Mouse (Mus musculus): Measurements from ENCODE around the gene Lnx2.

DNA sequence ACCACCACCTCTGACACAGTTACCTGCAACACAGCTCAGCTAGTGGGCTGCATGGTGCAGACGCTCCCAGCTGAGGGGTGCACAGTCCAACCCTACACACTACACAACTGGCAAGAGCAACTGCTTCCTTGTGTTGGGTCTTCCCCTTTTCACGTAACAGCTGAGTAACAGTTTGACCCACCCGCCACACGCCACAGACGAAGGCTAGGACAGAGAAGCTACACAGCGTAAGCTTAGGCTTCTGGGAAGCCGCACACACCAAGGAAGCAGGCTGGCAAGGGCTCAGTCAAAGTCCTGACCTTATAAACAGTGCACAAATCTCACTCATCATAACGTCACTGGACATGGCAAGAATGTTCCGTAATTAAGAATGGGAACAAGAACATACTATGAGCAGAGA lies 17.1 kb downstream of the Lnx2 start:
- TF ChIP-seq POLR2A (IDR thresholded peaks at IDR 0.05; ENCODE audit: borderline replicate concordance, extremely low read depth, insufficient read depth, insufficient read length, poor library complexity, severe bottlenecking) (no peak), CTCF (IDR thresholded peaks at IDR 0.05; ENCODE audit: borderline replicate concordance, extremely low read depth, insufficient read depth, insufficient read length) (no peak)

Measured in brain, embryonic 14.5 days (tissue).